Mouse (Mus musculus) B cell, adult 2 months (primary cell): ENCODE data around the gene Pxt1.
"Not testable (repeated sequence)": the region's sequence is repeated elsewhere in the genome, so short reads cannot be mapped to it uniquely, and the experiment has no call there.

Experiments used
- DNase-seq, 2 experiments: peaks; one replicate each; pipeline ENCODE4 v3.0.0; 2022

Gene Pxt1

DNA sequence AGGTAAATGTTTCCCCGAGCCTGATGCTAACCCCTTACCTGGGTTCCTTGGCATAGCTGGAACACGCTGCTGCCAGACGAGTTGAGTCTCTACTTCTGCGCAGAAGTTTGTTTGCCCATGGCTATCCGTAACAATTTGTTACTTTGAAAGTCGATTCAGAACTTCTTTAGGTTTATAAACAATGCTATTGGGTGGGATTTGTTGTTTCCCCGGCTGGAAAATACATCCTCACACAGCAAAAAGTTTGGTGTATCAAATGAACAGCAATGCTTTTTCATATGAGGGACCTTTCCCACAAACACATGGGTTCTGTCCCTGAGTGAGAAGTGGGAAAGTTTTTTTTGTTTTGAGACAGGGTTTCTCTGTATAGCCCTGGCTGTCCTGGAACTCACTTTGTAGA is at the start of gene Pxt1:
Gene Pxt1 (minus strand): TSS at position 101 of the 400 bp plus-strand sequence.
- DNase-seq = no peak

DNA sequence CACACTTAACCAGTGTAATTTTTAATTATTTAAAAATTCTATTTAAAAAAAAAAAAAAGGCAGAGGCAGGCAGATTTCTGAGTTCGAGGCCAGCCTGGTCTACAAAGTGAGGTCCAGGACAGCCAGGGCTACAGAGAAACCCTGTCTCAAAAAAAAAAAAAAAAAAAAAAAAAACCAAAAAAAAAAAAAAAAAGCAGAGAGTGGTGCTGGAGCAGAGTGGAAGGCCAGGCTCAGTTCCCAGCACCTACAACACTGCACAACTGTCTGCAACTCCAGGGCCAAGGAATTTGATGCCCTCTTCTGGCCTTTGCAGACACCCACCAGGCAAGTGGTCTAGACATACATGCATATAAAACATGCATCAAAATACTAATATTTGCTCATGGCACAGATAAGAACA is 49.4 kb upstream of the Pxt1 start:
- DNase-seq = not testable (repeated sequence)

DNA sequence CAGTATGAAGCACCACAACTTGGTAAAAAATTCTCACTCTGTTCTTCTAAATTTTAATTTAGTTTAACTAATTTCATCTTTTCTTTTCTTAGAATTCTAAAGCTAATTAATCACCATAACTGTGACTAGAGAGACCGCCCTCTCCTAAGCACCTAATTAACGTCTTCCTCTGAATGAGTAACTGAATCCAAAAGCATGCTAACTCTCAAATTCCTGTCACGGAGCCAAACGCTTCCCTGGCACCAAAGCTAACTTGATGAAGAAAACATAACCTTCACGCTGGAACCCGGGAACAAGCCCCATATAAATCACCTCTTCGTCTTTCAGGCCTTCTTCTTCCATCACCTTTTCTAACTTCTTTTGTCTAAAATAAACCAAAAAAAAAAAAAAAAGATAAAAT is 48.5 kb upstream of the Pxt1 start:
- DNase-seq = no peak

DNA sequence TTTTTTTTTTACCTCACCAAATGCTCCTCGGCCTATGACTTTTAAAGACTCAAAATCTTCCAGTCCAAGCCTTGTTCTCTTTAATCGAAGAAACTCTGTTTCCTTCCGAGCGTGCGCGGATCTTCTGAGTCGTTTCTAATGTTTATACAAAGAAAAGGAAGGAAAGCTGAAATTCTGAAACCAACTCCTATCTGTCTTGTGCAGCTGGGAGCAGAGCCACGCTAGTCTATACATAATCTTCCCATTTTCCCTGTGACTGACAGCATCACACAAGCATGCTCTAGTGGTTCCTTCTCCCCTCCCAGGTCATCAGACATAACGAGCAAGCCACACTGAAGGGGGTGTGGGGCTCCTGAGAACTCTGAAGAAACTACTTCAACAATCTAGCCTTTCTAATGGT is 47.6 kb upstream of the Pxt1 start:
- DNase-seq = no peak

DNA sequence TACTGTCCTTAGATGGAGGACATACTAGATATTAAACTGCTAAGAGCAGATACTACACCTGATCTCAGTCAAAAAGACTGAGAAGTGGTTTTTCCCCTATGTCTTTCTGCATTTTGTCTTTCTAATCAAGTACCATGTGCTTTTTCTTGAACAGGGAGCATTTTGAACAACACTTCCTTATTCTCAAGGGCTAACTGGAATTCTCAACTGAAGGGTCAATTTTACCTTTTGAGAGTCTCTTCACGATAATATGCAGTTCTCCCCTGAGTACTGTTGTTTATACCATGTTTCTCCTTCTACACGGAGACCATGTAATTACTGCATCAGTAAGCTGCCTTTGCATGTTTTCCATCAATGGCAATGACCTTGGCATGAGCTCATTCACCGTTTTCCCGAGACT is 46.4 kb upstream of the Pxt1 start:
- no peak for DNase-seq

DNA sequence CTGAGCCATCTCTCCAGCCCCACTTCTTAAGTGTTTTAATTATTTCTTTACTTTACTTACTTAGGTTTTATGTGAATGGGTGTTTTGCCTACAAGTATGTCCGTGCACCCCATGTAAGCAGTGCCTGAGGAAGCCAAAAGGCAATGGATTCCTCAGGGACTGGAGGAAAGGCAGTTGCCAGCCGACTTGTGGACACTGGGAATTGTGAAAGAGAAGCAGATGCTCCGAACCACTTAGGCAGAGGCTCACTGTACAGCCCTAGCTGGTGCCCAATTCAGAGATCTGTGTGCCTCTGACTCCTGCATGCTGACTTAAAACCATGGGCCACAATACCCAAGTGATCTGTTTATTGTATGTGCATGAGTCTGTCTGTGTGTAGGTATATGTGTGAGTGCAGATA is 45.4 kb upstream of the Pxt1 start:
- no peak for DNase-seq

DNA sequence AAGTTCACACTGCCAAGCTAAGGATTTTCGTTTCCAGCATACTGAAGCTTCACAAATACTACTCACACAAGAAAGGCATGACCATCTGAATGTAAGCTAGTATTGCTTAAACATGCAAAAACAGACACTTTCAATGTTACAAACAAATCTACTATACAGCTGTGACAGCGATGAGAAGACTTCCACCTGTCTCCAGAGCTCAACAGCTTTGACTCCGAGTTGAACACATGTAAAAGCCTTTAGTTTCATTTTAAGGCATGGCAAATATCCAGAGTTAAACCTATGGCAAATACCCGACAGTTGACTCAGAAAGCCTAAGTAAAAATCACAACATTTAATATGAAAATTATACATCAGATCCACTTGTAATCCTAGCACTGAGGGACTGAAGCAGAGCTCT is 44.7 kb upstream of the Pxt1 start:
- no peak for DNase-seq

DNA sequence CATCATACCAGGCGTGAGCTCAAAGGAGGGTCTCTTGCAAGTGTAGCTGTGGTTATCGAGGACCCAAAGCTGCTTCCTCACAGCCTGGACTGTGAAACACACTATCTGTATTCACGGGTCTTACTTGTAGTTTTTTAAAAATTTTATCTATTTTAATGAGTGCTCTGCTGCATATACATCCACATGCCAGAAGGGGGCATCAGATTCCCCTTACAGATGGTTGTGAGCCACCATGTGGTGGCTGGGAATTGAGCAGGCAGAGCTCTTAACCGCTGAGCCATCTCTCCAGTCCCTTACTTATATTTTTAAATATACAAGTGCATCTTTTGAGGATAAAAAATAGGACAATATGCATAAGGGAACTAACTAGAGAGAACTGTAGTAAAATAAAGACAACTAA is 44.1 kb upstream of the Pxt1 start:
- DNase-seq = peak; percentile 70 to 72

DNA sequence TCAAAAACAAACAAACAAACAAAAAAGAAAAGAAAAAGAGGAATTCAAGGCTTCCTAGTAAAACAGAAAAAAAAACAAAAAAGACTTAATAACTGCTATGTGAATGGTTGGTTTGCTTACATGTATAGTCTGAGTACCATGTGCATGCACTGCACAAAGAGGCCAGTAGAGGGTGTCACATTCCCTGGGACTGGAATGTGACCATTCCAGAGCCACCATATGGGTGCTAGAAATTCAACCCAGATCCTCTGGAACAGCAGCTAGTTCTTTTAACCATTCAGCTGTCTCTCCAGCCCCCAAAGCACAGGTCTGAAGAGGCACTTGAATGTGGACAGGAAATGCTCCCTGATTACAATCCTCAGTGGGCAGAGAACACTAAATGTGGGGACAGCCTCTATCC is 43.2 kb upstream of the Pxt1 start:
- DNase-seq = peak in 1 of 2 experiments; percentile 17

DNA sequence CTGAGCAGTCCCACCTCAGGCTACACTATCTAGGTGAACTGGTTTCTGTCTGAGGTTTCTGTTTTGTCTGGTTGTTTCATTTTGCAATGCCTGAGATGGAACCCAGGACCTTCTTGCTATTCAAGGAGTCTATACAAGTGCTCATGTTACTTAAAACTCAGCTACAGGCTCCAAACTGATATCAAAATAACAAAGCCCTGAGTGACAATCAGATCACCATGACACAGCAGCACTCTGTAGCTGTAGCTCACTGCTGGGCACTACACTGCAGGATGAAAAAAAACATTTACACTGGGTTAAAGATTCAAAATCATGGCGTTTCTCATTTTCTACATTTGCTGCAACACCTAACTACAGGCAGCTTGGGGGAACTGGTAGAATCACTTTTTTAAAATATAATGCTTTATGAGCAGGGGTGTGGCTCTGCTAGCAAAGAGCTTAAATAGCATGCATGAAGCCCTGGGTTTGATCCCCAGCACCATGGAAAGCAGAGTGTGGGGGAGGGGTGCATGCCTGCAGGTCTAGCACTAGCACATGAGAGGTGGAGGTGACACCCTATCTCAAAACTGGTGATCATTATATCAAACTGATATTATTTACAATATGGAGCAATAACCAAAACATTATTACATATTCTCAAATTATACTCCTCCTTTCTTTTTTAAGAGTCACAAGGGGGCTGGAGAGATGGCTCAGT is 41.2 kb upstream of the Pxt1 start:
- DNase-seq = no peak

DNA sequence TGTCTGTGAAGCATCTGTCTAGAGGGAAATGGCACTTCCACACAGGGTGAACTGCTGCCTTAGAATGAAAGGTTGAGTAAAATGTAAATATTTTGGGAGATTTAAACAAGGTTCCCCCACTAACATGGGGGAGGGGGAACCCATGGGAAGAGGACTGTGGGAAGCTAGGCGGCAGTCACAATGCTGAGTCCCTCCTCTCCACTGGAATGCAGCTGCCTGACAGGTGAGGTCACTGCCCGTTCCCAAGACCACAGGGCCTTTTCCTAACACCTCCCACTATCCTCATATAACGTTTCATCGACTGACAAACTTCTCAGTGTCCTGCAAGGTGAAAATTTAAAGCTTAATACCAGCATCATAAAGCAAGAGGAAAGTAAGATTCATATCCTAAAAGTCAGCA is 39.0 kb upstream of the Pxt1 start:
- no peak for DNase-seq

DNA sequence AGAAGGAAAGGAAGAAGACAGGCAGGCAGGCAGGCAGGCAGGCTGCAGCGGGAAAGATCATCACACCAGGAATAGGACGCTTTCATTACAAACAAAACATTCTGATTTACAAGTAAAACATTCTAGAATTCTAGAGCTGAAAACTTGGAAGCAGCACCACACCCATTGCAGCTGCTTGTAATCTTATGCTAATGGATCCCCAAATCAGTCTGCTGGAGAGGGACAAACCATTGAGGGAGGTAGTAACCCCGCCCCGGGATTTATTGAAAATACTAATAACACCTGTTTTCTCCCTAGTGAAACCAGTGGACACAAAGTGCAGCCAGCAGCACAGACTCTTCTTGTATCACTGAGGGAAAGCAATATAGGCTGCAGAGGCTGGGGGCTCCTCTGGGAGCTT is 37.4 kb upstream of the Pxt1 start:
- DNase-seq = no peak

DNA sequence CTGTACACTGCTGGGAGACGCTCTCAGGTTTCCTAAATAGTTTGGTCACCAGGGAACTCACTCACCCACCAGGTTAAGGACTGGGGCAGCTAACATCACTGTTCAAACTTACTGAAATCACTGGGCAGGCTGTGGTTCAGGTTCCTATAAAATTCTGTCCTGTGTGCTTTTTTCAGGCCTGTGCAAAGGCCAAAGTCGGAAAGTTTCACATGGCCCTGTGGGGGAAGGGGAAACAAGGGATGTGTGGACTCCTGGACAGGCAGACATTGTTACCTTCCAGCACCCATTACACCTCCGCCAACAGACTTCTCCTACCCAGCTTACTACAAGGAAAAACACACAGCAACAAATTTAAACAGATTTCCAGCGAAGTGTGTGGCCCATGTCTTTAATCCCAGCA is 35.5 kb upstream of the Pxt1 start:
- DNase-seq = no peak

DNA sequence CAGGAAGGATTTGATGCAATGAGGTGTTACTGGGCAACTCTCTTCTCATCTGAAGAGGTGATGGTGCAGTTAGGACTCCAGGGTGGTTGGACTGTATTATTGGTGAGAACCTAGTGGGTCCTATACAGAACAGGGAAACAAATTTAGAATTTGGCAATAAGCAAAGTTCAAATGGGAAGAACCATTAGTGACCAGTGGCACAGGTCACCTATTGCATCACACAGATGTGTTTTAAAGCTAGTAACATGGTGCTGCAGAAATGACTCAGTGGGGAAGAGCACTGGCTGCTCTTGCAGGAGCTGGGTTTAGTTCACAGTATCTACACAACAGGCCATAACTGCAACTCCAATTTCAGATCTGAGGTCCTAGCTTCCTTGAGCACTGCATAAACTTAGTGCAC is 26.5 kb upstream of the Pxt1 start:
- no peak for DNase-seq

DNA sequence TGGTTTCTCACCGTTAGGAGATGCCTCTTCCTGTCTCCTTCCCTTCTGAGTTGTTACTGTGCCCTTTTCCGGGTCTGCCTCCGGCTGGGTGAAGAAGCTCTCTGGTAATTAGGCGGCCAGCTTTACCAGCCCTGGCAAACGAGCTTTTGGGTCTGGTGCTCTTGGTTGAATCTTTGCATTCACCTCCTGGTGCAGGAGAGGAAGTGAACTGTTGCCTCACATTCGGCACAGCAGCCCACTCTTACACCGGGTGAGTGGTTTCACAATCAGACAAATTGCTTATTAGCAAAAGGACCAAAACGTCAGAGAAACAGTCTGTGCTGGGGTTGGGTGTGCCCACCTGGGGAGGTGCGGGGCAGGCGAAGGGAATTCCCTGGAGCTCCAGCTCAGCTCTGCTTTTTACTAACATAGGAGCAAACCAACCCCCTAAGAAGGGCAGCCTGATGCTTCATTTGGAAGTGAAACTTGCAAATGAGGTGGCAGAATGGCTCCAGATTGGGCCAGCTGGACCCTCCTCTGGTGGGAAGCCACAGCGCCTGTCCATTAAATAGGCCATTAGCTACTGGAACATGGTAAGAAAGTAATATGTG is 23.5 kb upstream of the Pxt1 start:
- DNase-seq = peak; percentile 50 to 54

DNA sequence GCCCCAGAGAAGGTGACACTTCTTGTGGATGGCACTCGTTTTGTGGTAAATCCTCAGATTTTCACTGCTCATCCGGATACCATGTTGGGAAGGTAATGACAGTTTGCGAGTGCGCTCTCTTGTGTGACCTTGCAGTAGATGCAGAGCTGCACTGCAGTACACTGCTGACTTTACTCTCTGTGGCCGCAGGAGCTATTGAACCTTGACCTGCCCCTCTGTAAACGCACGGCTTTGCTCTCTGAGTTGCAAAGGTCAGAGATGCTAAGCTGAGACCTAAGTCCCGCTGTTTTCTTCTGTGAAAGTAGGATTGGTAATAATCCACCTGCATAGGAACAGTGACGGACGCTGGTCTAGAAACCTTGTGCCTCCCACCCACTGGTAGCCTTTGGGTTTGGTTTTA is 18.0 kb upstream of the Pxt1 start:
- DNase-seq = no peak

DNA sequence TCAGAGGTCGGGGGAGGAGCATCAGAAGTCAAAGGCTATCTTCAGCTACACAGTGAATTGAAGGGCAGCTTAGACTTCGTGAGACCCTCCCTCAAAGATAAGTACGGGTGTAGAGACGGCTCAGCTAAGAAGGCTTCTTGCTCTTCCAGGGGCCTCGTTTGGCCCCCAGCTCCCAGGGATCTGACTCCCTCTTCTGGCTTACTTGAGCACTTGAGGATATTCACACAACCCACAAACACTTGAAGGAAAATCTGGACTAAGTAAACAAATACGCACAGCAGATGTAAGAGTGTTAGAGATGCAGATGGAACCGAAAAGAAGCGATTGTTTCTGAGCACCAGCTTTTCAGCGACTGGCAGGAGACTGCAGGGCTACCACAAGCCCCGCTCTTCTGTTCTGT is 17.0 kb upstream of the Pxt1 start:
- no peak for DNase-seq

DNA sequence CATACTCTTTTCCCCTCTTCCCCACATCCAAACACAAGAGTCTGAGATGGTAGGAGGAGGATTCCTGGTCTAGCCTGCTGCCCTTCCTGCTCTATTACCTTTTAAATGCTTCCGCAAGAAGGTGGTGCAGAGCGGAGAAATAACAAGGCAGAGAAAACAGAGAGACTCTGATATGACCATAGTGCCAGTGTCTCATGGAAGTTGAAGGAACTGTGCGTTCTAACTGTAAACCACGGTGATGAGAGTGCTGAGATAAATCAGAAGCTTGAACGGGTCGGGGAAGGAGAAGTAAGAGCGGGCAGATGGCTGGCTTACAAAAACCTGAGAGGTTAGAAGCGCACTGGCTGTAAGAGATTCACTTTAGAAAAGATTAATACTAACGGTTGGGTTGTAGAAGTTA is 10.8 kb upstream of the Pxt1 start:
- no peak for DNase-seq

DNA sequence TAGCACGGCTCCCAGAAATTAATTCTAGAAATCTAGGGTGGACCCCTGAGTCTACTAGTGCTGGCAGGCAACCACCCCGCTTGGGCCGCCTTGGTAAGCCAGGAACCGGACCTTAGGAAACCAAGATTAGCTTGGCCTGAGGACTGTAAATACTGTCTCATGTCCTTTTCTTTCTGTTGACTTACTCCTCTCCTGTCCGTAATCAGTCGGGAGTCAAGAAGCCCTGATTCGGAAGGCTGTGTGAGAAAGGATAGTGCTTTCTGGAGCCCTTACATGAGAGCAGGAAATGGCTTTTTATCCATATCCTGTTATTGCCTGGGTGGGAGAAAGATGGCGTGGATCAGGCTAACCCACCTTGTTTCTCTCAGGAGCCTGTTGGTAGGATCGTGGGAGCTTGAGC is 9.6 kb upstream of the Pxt1 start:
- DNase-seq = peak in 1 of 2 experiments; percentile 15

DNA sequence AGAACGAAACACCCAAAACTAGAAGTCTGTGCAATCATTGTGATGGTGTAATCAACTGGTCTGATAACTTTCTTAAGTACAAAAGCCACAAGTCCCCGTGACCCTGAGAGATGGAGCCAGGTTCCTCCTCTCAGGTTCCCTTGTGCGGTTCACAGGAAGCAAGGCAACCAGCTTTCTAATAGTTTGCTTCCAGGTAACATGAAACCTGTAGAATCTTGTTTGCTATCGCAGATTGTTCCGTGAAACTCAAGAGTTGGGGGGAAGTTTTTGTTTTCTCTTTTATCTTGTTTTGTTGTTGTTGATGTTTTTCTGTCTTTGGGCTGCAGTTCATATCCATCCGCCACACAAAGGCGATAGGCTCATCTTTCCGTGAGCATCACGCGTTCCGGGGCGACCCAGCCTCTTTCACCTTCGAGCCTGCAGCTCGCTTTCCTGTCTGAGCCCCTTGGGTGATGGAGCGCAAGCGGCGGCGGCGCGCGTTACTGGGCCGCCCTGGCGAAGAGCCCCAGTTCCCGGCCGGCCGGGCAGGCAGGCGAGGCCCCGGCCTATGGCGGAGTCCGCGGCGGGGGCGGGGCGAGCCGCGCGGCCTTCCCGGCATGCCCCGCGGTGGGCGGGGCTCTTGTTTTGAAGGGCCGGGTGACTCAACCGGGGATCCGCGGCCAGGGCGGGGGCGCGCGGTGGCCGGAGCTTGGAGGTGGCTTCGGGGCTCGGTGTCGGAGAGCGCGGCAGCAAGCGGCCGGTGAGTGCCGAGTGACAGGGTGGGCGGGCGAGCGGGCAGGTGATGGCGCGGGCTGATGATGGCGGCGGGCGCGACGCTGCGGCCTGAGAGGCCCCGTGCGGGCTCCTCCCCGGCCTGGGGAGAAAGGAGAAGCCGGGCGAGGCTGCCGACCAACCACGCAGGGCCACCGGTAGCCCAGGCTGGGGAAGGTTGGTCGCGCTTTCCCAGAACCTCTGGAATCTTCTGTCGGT is 8.5 kb upstream of the Pxt1 start, which contains the start of gene Kctd20:
Gene Kctd20 (plus strand): TSS at position 120 of the 969 bp plus-strand sequence.
- DNase-seq = peak; percentile 96 to 98

DNA sequence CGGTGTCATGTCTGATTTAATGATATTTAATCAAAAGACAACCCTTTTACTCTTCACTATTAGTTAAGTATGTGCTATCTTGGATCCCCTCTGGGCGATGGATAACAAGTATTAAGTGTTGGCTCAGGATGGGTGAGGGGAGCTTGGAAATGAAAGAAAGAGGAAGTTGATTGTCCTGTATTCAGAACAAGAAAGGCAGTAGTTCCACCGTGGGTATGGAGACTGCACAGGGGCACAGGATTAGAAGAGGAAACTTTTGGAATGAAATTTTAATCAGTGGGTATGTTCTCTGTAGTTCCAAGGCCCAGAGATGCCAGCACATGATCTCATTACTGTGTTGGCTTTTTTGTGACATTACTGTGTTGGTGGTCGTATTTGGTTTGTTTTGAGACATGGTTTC is 7.1 kb upstream of the Pxt1 start:
- peak in 1 of 2 experiments; percentile 26 for DNase-seq

DNA sequence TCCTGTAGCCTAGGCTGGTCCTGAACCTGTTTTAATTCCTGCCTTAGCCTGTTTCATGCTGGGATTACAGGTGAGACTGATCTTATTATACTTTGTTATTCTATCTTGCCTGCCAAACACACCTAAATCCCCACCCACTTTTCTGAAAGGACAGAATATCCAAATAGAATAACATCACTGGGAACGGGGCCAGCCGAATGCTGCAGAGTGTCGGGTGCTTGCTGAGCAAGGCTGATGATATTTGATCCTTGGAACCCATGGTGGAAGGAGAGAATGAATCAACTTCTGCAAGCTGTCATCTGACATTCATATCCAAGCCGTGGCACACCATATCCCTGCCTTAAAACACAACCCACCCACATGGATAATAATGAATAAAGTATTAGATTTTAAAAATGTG is 5.0 kb upstream of the Pxt1 start:
- DNase-seq = no peak

DNA sequence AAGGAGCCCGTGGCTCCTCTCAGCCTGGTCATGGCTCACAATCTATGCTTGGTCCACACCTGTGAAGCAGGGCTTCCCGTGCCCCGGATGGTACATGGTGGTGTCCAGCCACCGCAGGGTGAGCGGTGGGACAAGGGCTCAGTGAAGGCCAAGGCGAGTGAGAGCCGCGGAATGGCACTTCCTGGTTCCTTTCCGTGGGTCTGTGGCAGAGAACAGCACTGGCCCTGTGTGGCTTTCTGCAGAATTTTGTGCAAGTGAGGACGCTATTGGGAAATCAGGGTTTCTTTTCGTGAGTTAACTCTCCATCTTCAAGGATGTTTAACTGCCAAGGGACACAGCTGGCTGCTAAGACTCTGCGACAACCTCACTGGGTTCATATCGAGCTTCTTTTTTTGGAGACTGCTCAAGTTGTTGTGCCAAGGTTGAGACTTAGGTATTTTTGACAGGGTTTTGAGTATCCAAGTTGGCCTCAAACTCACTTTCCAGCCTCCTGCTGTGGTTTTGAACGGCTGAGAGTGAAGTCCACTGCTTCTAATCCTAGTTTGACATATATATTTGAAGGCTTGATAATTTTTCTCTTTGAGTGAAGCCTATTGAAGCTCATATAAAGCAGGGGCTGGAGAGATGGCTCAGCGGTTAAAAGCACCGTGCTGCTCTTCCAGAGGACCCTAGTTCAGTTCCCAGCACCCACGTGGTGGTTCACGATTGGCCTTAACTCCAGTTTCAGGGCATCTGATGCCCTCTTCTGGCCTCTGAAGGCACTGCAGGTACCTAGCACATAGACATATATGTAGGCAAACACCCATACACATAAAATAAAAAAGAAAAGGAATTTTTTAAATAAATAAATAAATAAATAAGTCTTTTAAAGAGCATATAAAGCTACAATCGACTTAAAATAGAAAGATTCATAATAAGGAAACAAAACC is 3.6 kb upstream of the Pxt1 start:
- peak in 1 of 2 experiments; percentile 22 for DNase-seq
